Mouse (Mus musculus): ENCODE data around the gene Kif28.

- no peak for TF ChIP-seq POLR2A (IDR thresholded peaks at IDR 0.05; ENCODE audit: insufficient read depth, low read length)
- TF ChIP-seq CTCF (IDR thresholded peaks at IDR 0.05; ENCODE audit: low read depth, low read length): no peak
- TF ChIP-seq EP300 (IDR thresholded peaks at IDR 0.05; ENCODE audit: insufficient read depth, low read depth, low read length): no peak
These were observed 13.7 kb downstream of the Kif28 start for GRCm38 (mm10) chr1:179731391-179731790.
